Mouse (Mus musculus) thymus, postnatal 36 days (tissue): Measurements from ENCODE around the gene Fbxo10.
"Not testable (repeated sequence)": the region's sequence is repeated elsewhere in the genome, so short reads cannot be mapped to it uniquely, and the experiment has no call there.

Experiments
- DNase-seq, 2 experiments: peaks; one replicate each; pipeline ENCODE4 v3.0.0; 2022; ENCODE audit warnings: mixed read lengths in 2 of 2

Fbxo10 gene

GRCm38 (mm10) chr4:44998071-44998470 is 86.3 kb downstream of the Fbxo10 start:
- DNase-seq = no peak

- no peak for DNase-seq
Observed at GRCm38 (mm10) chr4:44994776-44995175, 89.6 kb downstream of the Fbxo10 start.

- no peak for DNase-seq
Observed at GRCm38 (mm10) chr4:44993847-44994246, 90.6 kb downstream of the Fbxo10 start.

DNA sequence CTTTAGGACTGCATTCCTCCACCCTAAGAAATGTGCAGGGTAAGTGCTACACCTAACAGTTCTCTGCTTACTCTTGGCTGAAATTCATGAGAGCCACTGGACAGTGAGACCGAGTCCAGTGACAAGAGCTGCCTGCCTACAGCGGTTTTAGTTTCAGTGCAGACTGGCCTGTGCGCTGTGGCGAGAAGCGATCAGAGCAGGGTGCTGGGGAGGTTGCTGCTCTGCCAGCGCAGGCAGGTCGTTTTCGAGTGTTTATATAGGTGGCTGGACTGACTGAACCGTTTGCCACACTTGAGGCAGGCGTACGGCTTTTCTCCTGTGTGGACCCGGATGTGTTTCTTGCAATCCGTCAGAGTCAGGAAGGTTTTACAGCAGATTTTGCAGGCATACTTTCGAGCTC is 91.2 kb downstream of the Fbxo10 start:
- not testable (repeated sequence) for DNase-seq

DNA sequence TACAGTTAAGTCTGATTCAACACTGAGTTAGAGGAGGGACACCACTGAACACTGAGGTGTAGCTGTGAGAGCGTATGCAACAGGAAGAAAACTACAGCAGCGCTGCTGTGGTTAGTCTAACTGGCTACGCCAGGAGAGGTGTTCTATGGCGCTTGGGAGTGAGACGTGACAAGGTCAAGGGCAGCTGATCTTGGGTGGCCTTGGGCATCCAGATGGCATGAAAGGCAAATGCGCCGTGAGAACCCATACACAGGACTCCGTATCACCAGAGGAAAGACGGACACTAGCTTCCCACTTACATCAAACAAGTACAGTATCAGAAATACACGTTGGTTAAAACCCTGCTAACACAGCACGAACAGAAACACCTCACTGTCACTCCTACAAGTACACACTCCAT is 92.1 kb downstream of the Fbxo10 start:
- DNase-seq = not testable (repeated sequence)

DNA sequence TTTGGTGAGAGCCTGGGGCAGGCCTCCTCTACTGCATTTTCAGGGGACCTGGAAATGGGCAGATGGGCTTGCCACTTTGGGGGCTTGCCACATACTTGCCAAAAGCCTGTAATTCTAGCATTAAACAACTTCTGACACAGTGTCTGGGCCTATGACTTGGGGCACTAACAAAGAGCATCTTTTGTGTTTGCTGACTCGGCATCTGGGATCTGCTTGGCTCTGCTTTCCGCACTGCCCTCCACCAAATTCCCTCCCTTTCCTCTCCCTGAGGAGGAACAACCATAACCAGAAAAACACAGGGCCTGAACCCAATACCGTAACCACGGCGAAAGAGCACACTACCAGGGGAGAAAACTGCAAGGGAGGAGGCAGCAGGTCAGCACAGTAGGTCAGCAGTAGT is 93.8 kb downstream of the Fbxo10 start:
- no peak for DNase-seq
